Mouse (Mus musculus): ENCODE results near the gene Kcnj10. TPM values are rescaled to one million over a fixed set of nuclear protein-coding genes. Genes with fewer than 3 reads are reported as not detected.

Gene Kcnj10
- polyA plus RNA-seq, 1 experiment = 7.3 TPM

GRCm38 (mm10) chr1:172305635-172306034 is 35.4 kb upstream of the Kcnj10 start:
- Histone ChIP-seq H3K4me3 (ENCODE audit: extremely low read depth, insufficient read depth, insufficient read length) (no peak overlapping the region), H3K27ac (ENCODE audit: insufficient read depth, low read length) (no peak overlapping the region), H3K4me1 (ENCODE audit: control insufficient read depth, insufficient read depth, insufficient read length) (peaks cover 14% of the 10 kb centered on the region; the same call in 1 of the 2 replicates), H3K36me3 (ENCODE audit: control insufficient read depth, insufficient read depth, low read length) (no peaks in the 10 kb centered on the region), H3K27me3 (ENCODE audit: control insufficient read depth, insufficient read depth, low read length) (no peaks in the 10 kb centered on the region)
- no peak for DNase-seq (ENCODE audit: low read depth in 1 of 2, low spot score in 2 of 2)
- no peak for TF ChIP-seq CTCF (IDR thresholded peaks at IDR 0.05; ENCODE audit: extremely low read depth, insufficient read depth, insufficient read length, insufficient replicate concordance)
- no peak for TF ChIP-seq POLR2A (IDR thresholded peaks at IDR 0.05; ENCODE audit: low read depth, low read length)
- WGBS = 48% methylated on average over 3 of the region's 3 CpGs

- Histone ChIP-seq H3K27ac (ENCODE audit: insufficient read depth, low read length) (no peak overlapping the region), H3K4me3 (ENCODE audit: extremely low read depth, insufficient read depth, insufficient read length) (no peak overlapping the region), H3K4me1 (ENCODE audit: control insufficient read depth, insufficient read depth, insufficient read length) (peaks cover 16% of the 10 kb centered on the region; the same call in 1 of the 2 replicates), H3K36me3 (ENCODE audit: control insufficient read depth, insufficient read depth, low read length) (no peaks in the 10 kb centered on the region), H3K27me3 (ENCODE audit: control insufficient read depth, insufficient read depth, low read length) (no peaks in the 10 kb centered on the region)
- WGBS = 8% methylated on average over 4 of the region's 4 CpGs
- no peak for TF ChIP-seq POLR2A (IDR thresholded peaks at IDR 0.05; ENCODE audit: low read depth, low read length)
- TF ChIP-seq CTCF (IDR thresholded peaks at IDR 0.05; ENCODE audit: extremely low read depth, insufficient read depth, insufficient read length, insufficient replicate concordance) = no peak
- DNase-seq (ENCODE audit: low read depth in 1 of 2, low spot score in 2 of 2) = no peak
These were observed 34.8 kb upstream of the Kcnj10 start for GRCm38 (mm10) chr1:172306196-172306595.

GRCm38 (mm10) chr1:172306885-172307284 is 34.1 kb upstream of the Kcnj10 start:
- DNase-seq (ENCODE audit: low read depth in 1 of 2, low spot score in 2 of 2) = no peak
- 82% methylated on average over 6 of the region's 6 CpGs for WGBS
- Histone ChIP-seq H3K4me1 (ENCODE audit: control insufficient read depth, insufficient read depth, insufficient read length) (peaks cover 16% of the 10 kb centered on the region; the same call in 1 of the 2 replicates), H3K36me3 (ENCODE audit: control insufficient read depth, insufficient read depth, low read length) (no peaks in the 10 kb centered on the region), H3K27me3 (ENCODE audit: control insufficient read depth, insufficient read depth, low read length) (no peaks in the 10 kb centered on the region), H3K27ac (ENCODE audit: insufficient read depth, low read length) (no peak overlapping the region), H3K4me3 (ENCODE audit: extremely low read depth, insufficient read depth, insufficient read length) (no peak overlapping the region)
- no peak for TF ChIP-seq POLR2A (IDR thresholded peaks at IDR 0.05; ENCODE audit: low read depth, low read length)
- TF ChIP-seq CTCF (IDR thresholded peaks at IDR 0.05; ENCODE audit: extremely low read depth, insufficient read depth, insufficient read length, insufficient replicate concordance) = no peak

GRCm38 (mm10) chr1:172307936-172308335 is 33.1 kb upstream of the Kcnj10 start:
- no peaks in the 10 kb centered on the region for H3K36me3 ChIP-seq (ENCODE audit: control insufficient read depth, insufficient read depth, low read length)
- TF ChIP-seq POLR2A (IDR thresholded peaks at IDR 0.05; ENCODE audit: low read depth, low read length) (no peak), CTCF (IDR thresholded peaks at IDR 0.05; ENCODE audit: extremely low read depth, insufficient read depth, insufficient read length, insufficient replicate concordance) (no peak)
- no peaks in the 10 kb centered on the region for H3K27me3 ChIP-seq (ENCODE audit: control insufficient read depth, insufficient read depth, low read length)
- H3K4me1 ChIP-seq (ENCODE audit: control insufficient read depth, insufficient read depth, insufficient read length) = peaks cover 18% of the 10 kb centered on the region; the same call in 1 of the 2 replicates
- DNase-seq (ENCODE audit: low read depth in 1 of 2, low spot score in 2 of 2) = no peak
- no peak overlapping the region for H3K27ac ChIP-seq (ENCODE audit: insufficient read depth, low read length)
- H3K4me3 ChIP-seq (ENCODE audit: extremely low read depth, insufficient read depth, insufficient read length) = no peak overlapping the region
- WGBS = 80% methylated on average over 10 of the region's 10 CpGs

- no peak for TF ChIP-seq CTCF (IDR thresholded peaks at IDR 0.05; ENCODE audit: extremely low read depth, insufficient read depth, insufficient read length, insufficient replicate concordance)
- no peak for TF ChIP-seq POLR2A (IDR thresholded peaks at IDR 0.05; ENCODE audit: low read depth, low read length)
- Histone ChIP-seq H3K36me3 (ENCODE audit: control insufficient read depth, insufficient read depth, low read length) (no peaks in the 10 kb centered on the region), H3K27ac (ENCODE audit: insufficient read depth, low read length) (no peak overlapping the region), H3K4me3 (ENCODE audit: extremely low read depth, insufficient read depth, insufficient read length) (no peak overlapping the region), H3K4me1 (ENCODE audit: control insufficient read depth, insufficient read depth, insufficient read length) (peaks cover 21% of the 10 kb centered on the region; the same call in 1 of the 2 replicates), H3K27me3 (ENCODE audit: control insufficient read depth, insufficient read depth, low read length) (no peaks in the 10 kb centered on the region)
- DNase-seq (ENCODE audit: low read depth in 1 of 2, low spot score in 2 of 2) = no peak
- WGBS = 86% methylated on average over 1 of the region's 1 CpGs
These were observed 32.6 kb upstream of the Kcnj10 start for GRCm38 (mm10) chr1:172308409-172308808.

GRCm38 (mm10) chr1:172309699-172310398 is 31.2 kb upstream of the Kcnj10 start:
- peaks cover 21% of the 10 kb centered on the region; the same call in 1 of the 2 replicates for H3K4me1 ChIP-seq (ENCODE audit: control insufficient read depth, insufficient read depth, insufficient read length)
- no peaks in the 10 kb centered on the region for H3K27me3 ChIP-seq (ENCODE audit: control insufficient read depth, insufficient read depth, low read length)
- TF ChIP-seq CTCF (IDR thresholded peaks at IDR 0.05; ENCODE audit: extremely low read depth, insufficient read depth, insufficient read length, insufficient replicate concordance) (peak; percentile 93; the same call in 1 of the 2 replicates), POLR2A (IDR thresholded peaks at IDR 0.05; ENCODE audit: low read depth, low read length) (no peak)
- peak; percentile 82 to 83 for DNase-seq (ENCODE audit: low read depth in 1 of 2, low spot score in 2 of 2)
- peak overlapping the region; percentile 81 for H3K27ac ChIP-seq (ENCODE audit: insufficient read depth, low read length)
- H3K36me3 ChIP-seq (ENCODE audit: control insufficient read depth, insufficient read depth, low read length) = no peaks in the 10 kb centered on the region
- under 1% methylated on average over 14 of the region's 14 CpGs for WGBS
- peak overlapping the region; percentile 52; the same call in 1 of the 2 replicates for H3K4me3 ChIP-seq (ENCODE audit: extremely low read depth, insufficient read depth, insufficient read length)

All from spleen, adult 2 months (tissue).